Mouse (Mus musculus) liver, embryonic 13.5 days (tissue): ENCODE results near the gene Tmem174. TPM values are rescaled to one million over a fixed set of nuclear protein-coding genes. Genes with fewer than 3 reads are reported as not detected.
A peak's percentile ranks its signal among the peaks of the same experiment; 100 is the strongest.

Experiments
- ATAC-seq: fragments of 200-750 bp; cut with Nextera tagmentation; 2 replicates; pipeline ENCODE4 v1.8.0; 2017; ENCODE audit warnings: low read depth, mild to moderate bottlenecking, moderate number of reproducible peaks, moderate library complexity
- DNase-seq: peaks from one replicate; pipeline ENCODE4 v3.0.0; 2022
- H3K27ac ChIP-seq: fragments of 300-500 bp; sonication (generic); 2 replicates; pipeline ENCODE4 v1.5.1; 2015; ENCODE audit warnings: moderate library complexity, mild to moderate bottlenecking, inconsistent platforms
- H3K27me3 ChIP-seq: fragments of 300-500 bp; sonication (generic); 2 replicates; pipeline ENCODE4 v1.6.1; 2015; ENCODE audit warnings: mild to moderate bottlenecking, inconsistent platforms
- H3K36me3 ChIP-seq: fragments of 300-500 bp; sonication (generic); 2 replicates; pipeline ENCODE4 v1.6.1; 2015; ENCODE audit warnings: mild to moderate bottlenecking, inconsistent platforms
- H3K4me1 ChIP-seq: fragments of 300-500 bp; sonication (generic); replicated peaks from 2 replicates; pipeline ENCODE4 v1.6.1; 2015; ENCODE audit warnings: inconsistent platforms
- H3K4me2 ChIP-seq: fragments of 300-500 bp; sonication (generic); 2 replicates; pipeline ENCODE4 v1.6.1; 2015; ENCODE audit warnings: inconsistent platforms, mild to moderate bottlenecking, moderate library complexity
- H3K4me3 ChIP-seq: fragments of 300-500 bp; sonication (generic); replicated peaks from 2 replicates; pipeline ENCODE4 v1.5.1; 2015; ENCODE audit warnings: mild to moderate bottlenecking, inconsistent platforms
- H3K9ac ChIP-seq: fragments of 300-500 bp; sonication (generic); 2 replicates; pipeline ENCODE4 v1.6.1; 2015; ENCODE audit warnings: mild to moderate bottlenecking, inconsistent platforms
- H3K9me3 ChIP-seq: fragments of 300-500 bp; sonication (generic); replicated peaks from 2 replicates; pipeline ENCODE4 v1.6.1; 2016; ENCODE audit warnings: inconsistent platforms
- WGBS: fragments of 180-500 bp; shearing (Covaris S2); methylation state at CpG from one replicate; pipeline ENCODE4 v1.1.7; 2015; ENCODE audit not compliant: insufficient replicate concordance; 5-methylcytosine and 5-hydroxymethylcytosine counted together
- polyA plus RNA-seq: library from polyadenylated mRNA; unstranded; fragments of >200 nt; fragmentation: Nextera tagmentation; extraction: Ambion mirVana; gene quantifications from 2 replicates; pipeline ENCODE4 v1.2.1, GENCODE M21; 2015

Tmem174 gene
- polyA plus RNA-seq, 1 experiment from 2014 or later = not detected

DNA sequence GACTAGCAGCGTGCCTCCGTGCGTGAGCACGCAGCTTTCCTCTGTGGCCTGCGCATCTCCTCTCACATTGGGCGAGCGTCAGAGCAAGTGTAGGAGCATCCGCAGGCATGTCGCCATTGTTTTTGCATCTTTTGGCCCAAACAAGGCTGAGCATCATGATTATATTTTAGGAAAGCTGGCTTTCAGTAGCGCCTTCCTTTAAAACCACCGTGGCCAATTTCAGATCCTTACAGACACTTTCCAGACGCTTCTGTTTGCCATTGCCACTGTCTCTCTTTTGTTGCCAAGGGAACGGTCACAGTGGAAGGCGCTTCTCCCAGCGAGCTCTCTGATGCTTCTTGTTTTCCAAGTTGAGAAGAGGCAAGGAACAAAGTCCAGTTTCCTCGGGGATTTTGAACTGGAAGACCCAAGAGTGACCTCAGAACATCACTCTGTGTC lies 18.8 kb upstream of the Tmem174 start:
- ATAC-seq (no peak), DNase-seq (no peak)
- Histone ChIP-seq H3K9ac (no peak overlapping the region), H3K4me3 (no peak overlapping the region), H3K4me1 (no peaks in the 10 kb centered on the region), H3K9me3 (no peaks in the 10 kb centered on the region), H3K27me3 (no peaks in the 10 kb centered on the region), H3K4me2 (no peak overlapping the region), H3K27ac (no peak overlapping the region), H3K36me3 (no peaks in the 10 kb centered on the region)
- 77% methylated on average over 16 of the region's 16 CpGs for WGBS

- H3K4me2 ChIP-seq = no peak overlapping the region
- 73% methylated on average over 4 of the region's 4 CpGs for WGBS
- no peak overlapping the region for H3K27ac ChIP-seq
- H3K36me3 ChIP-seq = no peaks in the 10 kb centered on the region
- H3K9me3 ChIP-seq = no peaks in the 10 kb centered on the region
- no peak overlapping the region for H3K4me3 ChIP-seq
- no peaks in the 10 kb centered on the region for H3K4me1 ChIP-seq
- no peak overlapping the region for H3K9ac ChIP-seq
- DNase-seq (no peak), ATAC-seq (no peak)
- no peaks in the 10 kb centered on the region for H3K27me3 ChIP-seq
Measured at GRCm38 (mm10) chr13:98655346-98655745, 18.1 kb upstream of the Tmem174 start.

- no peak for ATAC-seq
- Histone ChIP-seq H3K27me3 (no peaks in the 10 kb centered on the region), H3K4me3 (no peak overlapping the region), H3K4me2 (no peak overlapping the region), H3K9ac (no peak overlapping the region), H3K4me1 (no peaks in the 10 kb centered on the region), H3K9me3 (no peaks in the 10 kb centered on the region), H3K36me3 (no peaks in the 10 kb centered on the region), H3K27ac (peak overlapping the region; percentile 18; the same call in 1 of the 2 replicates)
- no peak for DNase-seq
- WGBS = 76% methylated on average over 10 of the region's 10 CpGs
Measured at GRCm38 (mm10) chr13:98654129-98654939, 17.1 kb upstream of the Tmem174 start.

DNA sequence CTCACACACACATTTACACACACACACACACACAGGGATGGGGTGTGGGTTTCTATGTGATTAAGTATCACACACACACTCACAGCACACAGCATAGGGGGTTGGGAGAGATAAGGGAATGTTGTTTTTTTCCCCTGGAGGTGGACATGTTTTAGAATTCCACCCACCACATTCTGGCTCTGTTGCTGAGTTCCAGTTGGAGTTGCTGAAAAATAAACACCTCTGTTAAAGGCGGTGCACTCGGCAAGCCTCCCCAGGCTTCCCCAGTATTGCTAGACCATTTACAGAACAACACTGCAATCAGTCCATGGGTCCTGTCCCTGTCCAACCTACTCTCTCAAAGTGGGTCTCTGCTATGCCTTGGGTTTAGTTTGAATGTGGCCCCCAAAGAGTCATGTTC lies 15.0 kb upstream of the Tmem174 start:
- Histone ChIP-seq H3K4me1 (no peaks in the 10 kb centered on the region), H3K36me3 (no peaks in the 10 kb centered on the region), H3K9ac (no peak overlapping the region), H3K4me2 (no peak overlapping the region), H3K27me3 (no peaks in the 10 kb centered on the region), H3K27ac (no peak overlapping the region), H3K4me3 (no peak overlapping the region), H3K9me3 (no peaks in the 10 kb centered on the region)
- WGBS = 72% methylated on average over 2 of the region's 2 CpGs
- DNase-seq (no peak), ATAC-seq (no peak)

GRCm38 (mm10) chr13:98651228-98651977 lies 14.2 kb upstream of the Tmem174 start:
- WGBS = 56% methylated on average over 17 of the region's 17 CpGs
- no peak for DNase-seq
- H3K4me3 ChIP-seq = no peak overlapping the region
- no peaks in the 10 kb centered on the region for H3K36me3 ChIP-seq
- no peak overlapping the region for H3K9ac ChIP-seq
- H3K27ac ChIP-seq = no peak overlapping the region
- H3K9me3 ChIP-seq = no peaks in the 10 kb centered on the region
- no peaks in the 10 kb centered on the region for H3K27me3 ChIP-seq
- no peaks in the 10 kb centered on the region for H3K4me1 ChIP-seq
- H3K4me2 ChIP-seq = no peak overlapping the region
- ATAC-seq = no peak

- Histone ChIP-seq H3K36me3 (no peaks in the 10 kb centered on the region), H3K27ac (no peak overlapping the region), H3K4me2 (no peak overlapping the region), H3K9ac (no peak overlapping the region), H3K9me3 (no peaks in the 10 kb centered on the region), H3K27me3 (no peaks in the 10 kb centered on the region), H3K4me3 (no peak overlapping the region), H3K4me1 (no peaks in the 10 kb centered on the region)
- DNase-seq (no peak), ATAC-seq (no peak)
- WGBS = 73% methylated on average over 22 of the region's 22 CpGs
Measured at GRCm38 (mm10) chr13:98647775-98648568, 10.8 kb upstream of the Tmem174 start.

- H3K27ac ChIP-seq = no peak overlapping the region
- DNase-seq (no peak), ATAC-seq (no peak)
- 69% methylated on average over 5 of the region's 5 CpGs for WGBS
- H3K4me2 ChIP-seq = no peak overlapping the region
- no peaks in the 10 kb centered on the region; the same call in 1 of the 2 replicates for H3K27me3 ChIP-seq
- no peaks in the 10 kb centered on the region for H3K4me1 ChIP-seq
- no peaks in the 10 kb centered on the region for H3K36me3 ChIP-seq
- H3K4me3 ChIP-seq = no peak overlapping the region
- no peaks in the 10 kb centered on the region for H3K9me3 ChIP-seq
- H3K9ac ChIP-seq = no peak overlapping the region
Measured at GRCm38 (mm10) chr13:98638507-98639166, 1.4 kb upstream of the Tmem174 start.

DNA sequence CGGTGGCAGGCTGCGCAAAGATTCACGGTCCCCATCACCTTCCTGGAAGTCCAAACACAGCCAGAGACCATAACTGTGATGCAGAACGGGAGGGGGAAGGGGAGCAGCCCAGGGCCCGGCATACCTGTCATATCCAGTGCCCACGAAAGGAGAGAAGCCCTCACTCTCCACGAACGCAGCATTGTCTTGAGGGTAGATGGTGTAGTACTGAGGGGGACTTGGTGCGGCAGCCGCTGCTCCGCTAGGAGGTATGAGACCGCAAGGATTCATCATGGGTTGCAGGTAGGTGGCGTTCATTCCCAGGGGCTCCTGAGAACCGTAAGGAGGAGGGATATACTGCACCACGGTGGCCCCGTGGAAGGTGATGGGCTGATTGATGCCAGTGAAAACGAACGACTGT lies 639 bp downstream of the Tmem174 start:
- H3K4me2 ChIP-seq = no peak overlapping the region
- DNase-seq (no peak), ATAC-seq (no peak)
- H3K4me3 ChIP-seq = no peak overlapping the region
- 45% methylated on average over 18 of the region's 18 CpGs for WGBS
- no peak overlapping the region for H3K27ac ChIP-seq
- H3K27me3 ChIP-seq = no peaks in the 10 kb centered on the region; the same call in 1 of the 2 replicates
- H3K9me3 ChIP-seq = no peaks in the 10 kb centered on the region
- no peak overlapping the region for H3K9ac ChIP-seq
- no peaks in the 10 kb centered on the region for H3K4me1 ChIP-seq
- H3K36me3 ChIP-seq = no peaks in the 10 kb centered on the region

- Histone ChIP-seq H3K9me3 (no peaks in the 10 kb centered on the region), H3K27me3 (no peaks in the 10 kb centered on the region; the same call in 1 of the 2 replicates), H3K27ac (no peak overlapping the region), H3K36me3 (no peaks in the 10 kb centered on the region), H3K4me1 (no peaks in the 10 kb centered on the region), H3K9ac (no peak overlapping the region), H3K4me2 (no peak overlapping the region), H3K4me3 (no peak overlapping the region)
- ATAC-seq = no peak
- DNase-seq = no peak
- WGBS = 37% methylated on average over 6 of the region's 6 CpGs
Measured at GRCm38 (mm10) chr13:98633641-98634484, 3.3 kb downstream of the Tmem174 start.

DNA sequence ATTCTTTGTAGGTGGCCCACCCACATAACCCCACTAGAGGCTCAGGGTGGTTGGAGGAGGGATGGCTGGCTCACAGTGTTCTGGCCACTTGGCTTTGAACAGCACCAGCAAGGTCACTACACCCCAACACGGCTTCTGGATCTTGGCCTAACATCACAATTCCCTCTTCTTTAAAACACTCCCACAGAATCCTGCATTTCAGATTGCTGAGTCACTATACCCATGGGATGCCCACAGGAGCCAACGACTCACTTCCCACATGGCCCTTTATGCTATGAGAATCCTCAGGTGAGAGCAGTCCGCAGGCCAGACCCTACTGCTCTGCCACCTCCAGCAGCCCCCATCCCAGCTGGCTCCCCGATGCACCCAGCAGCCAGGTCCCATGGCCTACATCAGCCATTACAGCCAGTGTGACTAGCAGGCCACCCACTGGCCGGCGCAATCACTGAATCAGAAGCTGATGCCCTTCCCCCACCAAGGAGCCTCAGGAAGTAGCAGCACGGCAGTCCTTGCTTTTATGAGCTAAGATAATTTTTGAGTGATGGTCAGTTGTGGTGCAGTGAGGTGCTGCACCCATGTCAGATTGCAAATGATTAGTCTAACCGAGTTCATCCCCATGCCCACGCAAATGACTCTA lies 4.8 kb downstream of the Tmem174 start:
- DNase-seq (no peak), ATAC-seq (no peak)
- Histone ChIP-seq H3K27ac (no peak overlapping the region), H3K4me1 (no peaks in the 10 kb centered on the region), H3K4me2 (no peak overlapping the region), H3K4me3 (no peak overlapping the region), H3K9ac (no peak overlapping the region), H3K36me3 (no peaks in the 10 kb centered on the region), H3K9me3 (no peaks in the 10 kb centered on the region), H3K27me3 (no peaks in the 10 kb centered on the region; the same call in 1 of the 2 replicates)
- 58% methylated on average over 9 of the region's 9 CpGs for WGBS
